ENCODE assay signal across 20 mouse cellular contexts in genomic region chr9:68782011-68782410, GRCm38 (mm10).
DNase-seq lines count a peak whose midpoint lies in the region; ATAC-seq lines count a peak whose summit lies in the region.
"Had no signal": no experiment of that assay in that cellular context is flagged by ENCODE, and none has a peak within 500 bp of the region (broad histone marks: within the 10 kb centered on the region; RNA-seq: fewer than 3 reads in every experiment).

No protein-coding gene starts in this region.

- no peak for ATAC-seq in heart, embryonic 14.5 days (ENCODE audit: insufficient number of reproducible peaks, insufficient read depth, low FRiP score, low read depth)
- no peak for ATAC-seq in forebrain, embryonic 14.5 days
- ATAC-seq: forebrain, embryonic 16.5 days; inflammation-experienced regulatory T-cells, adult 6 months had no signal

- no peak overlapping the region for H3K4me2 ChIP-seq in heart, embryonic 14.5 days (ENCODE audit: low read length)
- H3K4me2 ChIP-seq in forebrain, embryonic 14.5 days (ENCODE audit: low read length): no peak overlapping the region
- H3K4me2 ChIP-seq: liver, embryonic 13.5 days; lung, embryonic 15.5 days had no signal

- 41% methylated on average over 8 of the region's 8 CpGs for WGBS in heart, embryonic 14.5 days
- 82% methylated on average over 8 of the region's 8 CpGs for WGBS in forebrain, embryonic 14.5 days

- H3K36me3 ChIP-seq in heart, embryonic 14.5 days (ENCODE audit: control insufficient read depth, insufficient read depth, low read length): no peaks in the 10 kb centered on the region
- no peaks in the 10 kb centered on the region for H3K36me3 ChIP-seq in forebrain, embryonic 14.5 days (ENCODE audit: control insufficient read depth, insufficient read depth, low read length)
- H3K36me3 ChIP-seq: liver, embryonic 13.5 days; lung, embryonic 15.5 days had no signal

- H3K4me1 ChIP-seq in heart, embryonic 14.5 days (ENCODE audit: control insufficient read depth in 2 of 2, insufficient read depth in 2 of 2, low read length in 2 of 2): peaks cover 15 to 21% of the 10 kb centered on the region in 2 experiments
- H3K4me1 ChIP-seq in forebrain, embryonic 14.5 days (ENCODE audit: control insufficient read depth, insufficient read depth, low read length): no peaks in the 10 kb centered on the region
- H3K4me1 ChIP-seq: liver, embryonic 13.5 days; lung, embryonic 15.5 days had no signal

- DNase-seq in gastrocnemius, adult 18-20 months (ENCODE audit: low spot score): peak; percentile 45
- no peak for DNase-seq in gastrocnemius, adult 8-10 months (ENCODE audit: low spot score in 2 of 2)
- peak; percentile 4 for DNase-seq in testis, postnatal 14 days (ENCODE audit: low spot score)
- DNase-seq in testis, postnatal 10 days (ENCODE audit: low spot score): no peak
- DNase-seq in adrenal gland, adult 2 months: no peak
- DNase-seq in forebrain, embryonic 14.5 days (ENCODE audit: low spot score): no peak
- no peak for DNase-seq in kidney, adult 18-20 months
- DNase-seq: cerebellum, adult 11 months; cerebellum, postnatal 25 days; kidney, adult 9 months; left cerebral cortex, postnatal 4 days; liver, embryonic 13.5 days; right cerebral cortex, postnatal 14 days; thymus, postnatal 25 days had no signal

- H3K4me3 ChIP-seq in heart, embryonic 14.5 days (ENCODE audit: control insufficient read depth in 1 of 2, insufficient read depth in 1 of 2, low read depth in 1 of 2, low read length in 2 of 2): no peak overlapping the region
- no peak overlapping the region for H3K4me3 ChIP-seq in forebrain, embryonic 14.5 days (ENCODE audit: low read depth, low read length)
- H3K4me3 ChIP-seq: liver, embryonic 13.5 days; lung, embryonic 15.5 days had no signal

- no peaks in the 10 kb centered on the region for H3K27me3 ChIP-seq in heart, embryonic 14.5 days (ENCODE audit: control insufficient read depth, insufficient read depth, low read length)
- no peaks in the 10 kb centered on the region for H3K27me3 ChIP-seq in forebrain, embryonic 14.5 days (replicated peaks; ENCODE audit: control insufficient read depth, insufficient read depth, low read length)
- H3K27me3 ChIP-seq: CH12.LX; liver, embryonic 13.5 days; lung, embryonic 15.5 days had no signal

- no peaks in the 10 kb centered on the region for H3K9me3 ChIP-seq in heart, embryonic 14.5 days (ENCODE audit: control insufficient read depth, low read length)
- H3K9me3 ChIP-seq in forebrain, embryonic 14.5 days (replicated peaks; ENCODE audit: control insufficient read depth, low read length): no peaks in the 10 kb centered on the region
- H3K9me3 ChIP-seq: liver, embryonic 13.5 days; lung, embryonic 15.5 days had no signal

- H3K9ac ChIP-seq in heart, embryonic 14.5 days (ENCODE audit: low read length): no peak overlapping the region
- H3K9ac ChIP-seq in forebrain, embryonic 14.5 days (ENCODE audit: low read length): no peak overlapping the region
- H3K9ac ChIP-seq: liver, embryonic 13.5 days; lung, embryonic 15.5 days had no signal

- H3K27ac ChIP-seq in heart, embryonic 14.5 days (replicated peaks in 1 of 2; ENCODE audit: control insufficient read depth in 1 of 2, insufficient read depth in 1 of 2, low read depth in 2 of 2, low read length in 2 of 2): peak overlapping the region; percentile 3 to 15; a peak in 1 of 4 replicates
- H3K27ac ChIP-seq in forebrain, embryonic 14.5 days (ENCODE audit: low read depth, low read length): no peak overlapping the region
- H3K27ac ChIP-seq: liver, embryonic 13.5 days; lung, embryonic 15.5 days; stomach, postnatal 0 days had no signal

Comparison
In these comparisons a context has a peak if more than half of its experiments do, and no peak if none do; other contexts are left out.
1. DNase-seq: peak in gastrocnemius, adult 18-20 months (single experiment) and testis, postnatal 14 days (single experiment); none in gastrocnemius, adult 8-10 months (0 of 2), testis, postnatal 10 days (single experiment), adrenal gland, adult 2 months (single experiment), forebrain, embryonic 14.5 days (single experiment) and kidney, adult 18-20 months (single experiment).